Mouse (Mus musculus) ES-E14 (cell line): ENCODE measurements around the gene Kat14.

Experiments
- CHD2 ChIP-seq: IDR thresholded peaks from 2 replicates; pipeline ENCODE4 v1.6.1; 2014; ENCODE audit warnings: mild to moderate bottlenecking, low read depth, low read length, inconsistent platforms
- ZC3H11A ChIP-seq: IDR thresholded peaks from 2 replicates; pipeline ENCODE4 v1.6.1; 2012; ENCODE audit warnings: low read depth, mild to moderate bottlenecking, inconsistent platforms, low read length, borderline replicate concordance

GRCm38 (mm10) chr2:144410603-144411002, 41.8 kb downstream of the Kat14 start:
- no peak for TF ChIP-seq ZC3H11A
- TF ChIP-seq CHD2: no peak
